Mouse (Mus musculus) lung, adult 2 months (tissue): ENCODE results near the gene Dnal4.

ENCODE experiments used
- CTCF ChIP-seq: fragments of 200-500 bp; IDR thresholded peaks from 2 replicates; pipeline ENCODE4 v1.5.1; 2011; ENCODE audit warnings: mild to moderate bottlenecking, low read length, control low read depth; ENCODE audit not compliant: insufficient read depth
- POLR2A ChIP-seq: fragments of 200-500 bp; IDR thresholded peaks from 2 replicates; pipeline ENCODE4 v1.6.1; 2011; ENCODE audit warnings: low read depth, mild to moderate bottlenecking, control low read depth, low read length, borderline replicate concordance; ENCODE audit errors: extremely low read depth

GRCm38 (mm10) chr15:79753420-79753752 is 24.3 kb downstream of the Dnal4 start:
- TF ChIP-seq CTCF (no peak), POLR2A (no peak)
